In genomic region chr6:55394854-55395253, GRCm38 (mm10) we compare ENCODE assay signal across 12 mouse cellular contexts. TPM values are rescaled to one million over a fixed set of nuclear protein-coding genes. Genes with fewer than 3 reads are reported as not detected.
DNase-seq lines count a peak whose midpoint lies in the region; ATAC-seq and TF ChIP-seq lines count a peak whose summit lies in the region.
"Had no signal": no experiment of that assay in that cellular context is flagged by ENCODE, and none has a peak within 500 bp of the region (broad histone marks: within the 10 kb centered on the region; RNA-seq: fewer than 3 reads in every experiment).

No protein-coding gene starts in this region.

- TF ChIP-seq CTCF in gastrocnemius, adult 2 months (IDR thresholded peaks at IDR 0.05), result no peak

- intact Hi-C loops in gastrocnemius, adult 2 months (cut with DNase I), result loop anchor here (5.0 kb wide), 1 partner anchor 67 kb away; no protein-coding TSS in a partner anchor
- intact Hi-C loops in gastrocnemius, postnatal 14 days (cut with DNase I; ENCODE audit: low total_unique reads), result loop anchor here (2.0 kb wide), 1 partner anchor 110 kb away; no protein-coding TSS in a partner anchor

- no peak overlapping the region for H3K9ac ChIP-seq in heart, embryonic 11.5 days (ENCODE audit: low read depth, low read length)

- no peaks in the 10 kb centered on the region for H3K9me3 ChIP-seq in heart, embryonic 11.5 days (replicated peaks; ENCODE audit: control insufficient read depth, low read length)

- peak; percentile 18 for DNase-seq in gastrocnemius, adult 2 months
- no peak for DNase-seq in gastrocnemius, postnatal 14 days
- peak; percentile 78 to 80 for DNase-seq in cerebellum, postnatal 36 days
- DNase-seq in layer of hippocampus, adult 9-11 months, result peak; percentile 85
- peak; percentile 88 for DNase-seq in right cerebral cortex, adult 18-20 months
- DNase-seq in embryo, embryonic 9.5 days (ENCODE audit: extremely low spot score), result no peak
- DNase-seq: lung, postnatal 36 days had no signal

- no peaks in the 10 kb centered on the region for H3K4me1 ChIP-seq in heart, embryonic 11.5 days (ENCODE audit: control insufficient read depth, insufficient read depth, low read length)

- no peak overlapping the region for H3K4me3 ChIP-seq in gastrocnemius, adult 2 months
- no peak overlapping the region for H3K4me3 ChIP-seq in heart, embryonic 11.5 days (ENCODE audit: low read depth, low read length)

- H3K36me3 ChIP-seq in heart, embryonic 11.5 days (ENCODE audit: control insufficient read depth, insufficient read depth, low read length), result no peaks in the 10 kb centered on the region

- peaks cover 49% of the 10 kb centered on the region for H3K27me3 ChIP-seq in heart, embryonic 11.5 days (ENCODE audit: control insufficient read depth, insufficient read depth, low read length)

- no peak overlapping the region for H3K27ac ChIP-seq in gastrocnemius, adult 2 months
- H3K27ac ChIP-seq in heart, embryonic 11.5 days (ENCODE audit: low read depth, low read length), result no peak overlapping the region

- no peak for ATAC-seq in inflammation-experienced regulatory T-cells, adult 6 months
- no peak for ATAC-seq in heart, embryonic 11.5 days (replicated peaks; ENCODE audit: insufficient number of reproducible peaks, low FRiP score, low TSS enrichment)

- H3K4me2 ChIP-seq in heart, embryonic 11.5 days, result no peak overlapping the region

- 78% methylated on average over 10 of the region's 10 CpGs for WGBS in heart, embryonic 11.5 days (ENCODE audit: insufficient replicate concordance)

RNA-seq across cellular contexts. Expression of gene Ghrhr, which starts 18.8 kb away (rescaled TPM):
- not detected for total RNA-seq in gastrocnemius, adult 2 months (2021)
- not detected for total RNA-seq in gastrocnemius, postnatal 14 days (2021)
- not detected for polyA plus RNA-seq in inflammation-experienced regulatory T-cells, adult 6 months (2017; shearing (Covaris generic))
- polyA plus RNA-seq in heart, embryonic 11.5 days (2014; fragmentation: Nextera tagmentation; extraction: Ambion mirVana), result not detected in 2 replicates
- total RNA-seq: hematopoietic stem cell, adult 5-6 weeks; neutrophil, adult 5-6 weeks had no signal
- polyA plus RNA-seq: limb, embryonic 11.5 days had no signal

RNA-seq across cellular contexts. Expression of gene Adcyap1r1, which starts 56.9 kb away (rescaled TPM):
- under 1 TPM; 0.87 to 0.92 TPM for total RNA-seq in gastrocnemius, adult 2 months (2021)
- 1 to 10 TPM; 2.7 to 4.0 TPM for total RNA-seq in gastrocnemius, postnatal 14 days (2021)
- not detected for polyA plus RNA-seq in inflammation-experienced regulatory T-cells, adult 6 months (2017; shearing (Covaris generic))
- 2.6 and 3.1 TPM in 2 replicates for polyA plus RNA-seq in heart, embryonic 11.5 days (2014; fragmentation: Nextera tagmentation; extraction: Ambion mirVana)
- total RNA-seq: hematopoietic stem cell, adult 5-6 weeks; neutrophil, adult 5-6 weeks had no signal

RNA-seq across cellular contexts. Expression of gene Aqp1, which starts 58.6 kb away (rescaled TPM):
- total RNA-seq in gastrocnemius, adult 2 months (2021), result 100 to 1,000 TPM; 251 to 256 TPM
- total RNA-seq in gastrocnemius, postnatal 14 days (2021), result 100 to 1,000 TPM; 175 to 307 TPM
- polyA plus RNA-seq in inflammation-experienced regulatory T-cells, adult 6 months (2017; shearing (Covaris generic)), result not detected
- 2.1 and 3.7 TPM in 2 replicates for polyA plus RNA-seq in heart, embryonic 11.5 days (2014; fragmentation: Nextera tagmentation; extraction: Ambion mirVana)

Comparison
In these comparisons a context has a peak if more than half of its experiments do, and no peak if none do; other contexts are left out.
1. DNase-seq: peak in gastrocnemius, adult 2 months (single experiment), cerebellum, postnatal 36 days (2 of 2), layer of hippocampus, adult 9-11 months (single experiment) and right cerebral cortex, adult 18-20 months (single experiment); none in gastrocnemius, postnatal 14 days (single experiment) and embryo, embryonic 9.5 days (single experiment).